Mouse (Mus musculus) gastrocnemius, adult 2 months (tissue): ENCODE data around the gene Slc38a11. TPM values are rescaled to one million over a fixed set of nuclear protein-coding genes. Genes with fewer than 3 reads are reported as not detected.

Source experiments
- DNase-seq: peaks from one replicate; pipeline ENCODE4 v3.0.0; 2022
- H3K27ac ChIP-seq: fragments of 200-600 bp; 2 replicates; pipeline ENCODE4 v1.8.1; 2022; ENCODE audit warnings: mild to moderate bottlenecking
- H3K4me3 ChIP-seq: fragments of 200-600 bp; 2 replicates; pipeline ENCODE4 v1.8.1; 2022; ENCODE audit warnings: mild to moderate bottlenecking, moderate library complexity
- CTCF ChIP-seq: fragments of 200-600 bp; IDR thresholded peaks from 2 replicates; pipeline ENCODE4 v1.8.1; 2022; ENCODE audit warnings: antibody characterized with exemption, mild to moderate bottlenecking, moderate library complexity
- intact Hi-C: fragments of 180-260 bp; cut with DNase I; formaldehyde crosslinking; loops from one replicate; pipeline ENCODE4 v1.15.1; 2025
- total RNA-seq, 2 experiments: library from RNA; stranded (reverse); gene quantifications; 2 replicates each; pipeline ENCODE4 v1.2.3; 2021

Slc38a11 gene
- total RNA-seq, 2 experiments from 2014 or later: 0.61 to 0.89 TPM

DNA sequence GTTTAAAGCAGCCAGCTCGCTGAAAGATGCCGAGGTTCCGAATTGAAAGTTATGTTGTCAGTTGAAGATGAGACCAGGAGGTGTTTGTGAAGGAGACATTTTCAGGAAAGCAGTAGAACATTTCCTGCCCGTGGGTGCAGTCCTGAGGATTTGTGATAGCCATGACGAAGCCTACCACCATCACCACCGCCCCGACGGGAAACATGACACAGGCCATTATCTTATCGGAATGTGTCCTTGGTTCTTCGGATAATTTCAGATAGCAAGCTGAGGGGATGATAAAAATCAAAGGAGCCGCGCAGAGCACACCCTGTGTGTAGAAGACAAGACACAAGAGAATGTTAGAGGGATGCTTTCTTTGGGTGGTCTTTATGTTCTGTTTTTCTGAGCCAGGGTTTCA, 47.1 kb downstream of the Slc38a11 start:
- intact Hi-C loops: no loop called here
- H3K4me3 ChIP-seq: no peak overlapping the region
- no peak overlapping the region for H3K27ac ChIP-seq
- TF ChIP-seq CTCF: no peak
- DNase-seq: no peak

GRCm38 (mm10) chr2:65311250-65311649, 52.6 kb downstream of the Slc38a11 start:
- H3K27ac ChIP-seq: no peak overlapping the region
- no peak overlapping the region for H3K4me3 ChIP-seq
- no peak for TF ChIP-seq CTCF
- intact Hi-C loops: no loop called here
- no peak for DNase-seq

DNA sequence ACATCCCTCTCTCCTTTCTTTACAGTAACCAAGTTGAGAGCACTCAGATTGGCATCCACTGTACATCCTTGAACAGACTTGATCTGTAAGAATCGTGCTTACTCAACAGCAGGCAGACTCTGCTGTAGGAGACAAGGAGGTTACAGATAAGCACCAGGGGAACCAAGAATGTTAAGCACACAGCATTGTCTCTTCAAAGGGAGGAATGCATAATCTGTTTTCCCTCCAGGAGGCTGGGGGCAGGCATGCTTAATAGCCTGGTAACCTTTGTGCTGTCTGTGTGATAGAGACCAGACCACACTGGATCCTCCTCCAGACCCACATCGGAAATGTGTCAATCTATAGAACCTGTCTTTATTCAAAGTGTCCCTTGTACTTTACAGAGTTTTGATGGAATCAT, 67.3 kb downstream of the Slc38a11 start:
- TF ChIP-seq CTCF: no peak
- no peak overlapping the region for H3K4me3 ChIP-seq
- no peak for DNase-seq
- intact Hi-C loops: no loop called here
- no peak overlapping the region for H3K27ac ChIP-seq

- Histone ChIP-seq H3K4me3 (0 out of 2 replicates have a peak overlapping the region, but pooled peaks have one; percentile 13), H3K27ac (no peak overlapping the region)
- intact Hi-C loops: no loop called here
- peak; percentile 39 for DNase-seq
- TF ChIP-seq CTCF: no peak
Observed at GRCm38 (mm10) chr2:65294092-65294491, 69.7 kb downstream of the Slc38a11 start.

GRCm38 (mm10) chr2:65293411-65293810, 70.4 kb downstream of the Slc38a11 start:
- no peak for TF ChIP-seq CTCF
- intact Hi-C loops: no loop called here
- Histone ChIP-seq H3K27ac (no peak overlapping the region), H3K4me3 (no peak overlapping the region)
- DNase-seq: peak; percentile 29

- intact Hi-C loops: no loop called here
- H3K4me3 ChIP-seq: no peak overlapping the region
- TF ChIP-seq CTCF: no peak
- no peak for DNase-seq
- no peak overlapping the region for H3K27ac ChIP-seq
Observed at GRCm38 (mm10) chr2:65289721-65290120, 74.1 kb downstream of the Slc38a11 start.

- no peak for DNase-seq
- Histone ChIP-seq H3K4me3 (no peak overlapping the region), H3K27ac (no peak overlapping the region)
- TF ChIP-seq CTCF: no peak
- intact Hi-C loops: no loop called here
Observed at GRCm38 (mm10) chr2:65288696-65289095, 75.1 kb downstream of the Slc38a11 start.

GRCm38 (mm10) chr2:65285380-65285779, 78.5 kb downstream of the Slc38a11 start:
- intact Hi-C loops: no loop called here
- DNase-seq: no peak
- Histone ChIP-seq H3K27ac (no peak overlapping the region), H3K4me3 (no peak overlapping the region)
- no peak for TF ChIP-seq CTCF

DNA sequence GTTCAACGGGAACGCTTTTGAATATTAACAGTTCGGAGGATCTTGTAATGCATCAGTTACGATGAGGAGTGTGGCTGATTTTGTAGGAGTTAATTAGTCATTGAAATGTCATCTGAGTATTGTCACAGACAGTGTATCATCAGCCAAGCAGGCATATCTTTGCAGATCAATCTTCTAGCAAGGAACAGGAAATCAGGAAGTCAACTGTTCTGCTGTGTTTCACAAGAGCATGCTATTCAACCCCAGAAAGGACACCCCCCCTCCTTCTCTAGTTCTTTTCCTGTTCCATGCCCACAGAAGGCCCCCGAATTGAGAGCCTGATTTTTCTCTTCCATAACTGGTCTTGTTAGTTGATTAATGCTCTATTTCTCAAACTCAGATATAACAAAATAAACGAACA, 80.9 kb downstream of the Slc38a11 start:
- Histone ChIP-seq H3K27ac (no peak overlapping the region), H3K4me3 (no peak overlapping the region)
- DNase-seq: no peak
- intact Hi-C loops: no loop called here
- TF ChIP-seq CTCF: no peak

DNA sequence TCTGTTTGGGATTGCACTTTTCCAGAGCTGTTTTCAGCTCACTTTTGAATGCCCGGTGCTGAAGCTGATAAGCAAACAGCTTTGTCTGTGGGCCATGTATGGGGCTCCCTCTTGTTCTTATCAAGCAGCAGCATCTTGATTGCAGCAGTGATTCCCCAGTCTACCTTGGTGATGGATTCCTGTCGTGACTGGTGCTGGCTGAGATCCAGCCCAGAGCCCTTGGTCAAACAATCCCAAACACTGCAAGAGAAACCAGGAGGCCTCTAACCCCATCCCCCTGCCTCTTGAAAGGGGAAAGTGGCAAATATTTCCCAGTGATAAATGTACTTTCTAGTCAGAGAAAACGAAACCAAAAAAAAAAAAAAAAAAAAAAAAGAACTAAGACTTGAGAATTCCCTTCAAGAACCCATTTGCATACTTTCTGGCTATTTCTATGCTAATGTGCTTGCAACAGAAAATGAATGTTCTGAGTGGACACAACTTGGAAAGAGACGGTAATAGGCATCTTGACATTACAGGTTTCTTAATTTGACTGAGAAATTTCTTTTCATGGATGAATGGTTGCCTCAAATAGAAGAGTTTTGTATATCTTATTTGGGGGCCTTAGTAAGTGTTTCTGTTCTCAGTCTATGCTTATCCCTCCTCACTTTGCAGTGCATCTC, 84.7 kb downstream of the Slc38a11 start:
- TF ChIP-seq CTCF: no peak
- Histone ChIP-seq H3K4me3 (no peak overlapping the region), H3K27ac (no peak overlapping the region)
- intact Hi-C loops: no loop called here
- DNase-seq: no peak

DNA sequence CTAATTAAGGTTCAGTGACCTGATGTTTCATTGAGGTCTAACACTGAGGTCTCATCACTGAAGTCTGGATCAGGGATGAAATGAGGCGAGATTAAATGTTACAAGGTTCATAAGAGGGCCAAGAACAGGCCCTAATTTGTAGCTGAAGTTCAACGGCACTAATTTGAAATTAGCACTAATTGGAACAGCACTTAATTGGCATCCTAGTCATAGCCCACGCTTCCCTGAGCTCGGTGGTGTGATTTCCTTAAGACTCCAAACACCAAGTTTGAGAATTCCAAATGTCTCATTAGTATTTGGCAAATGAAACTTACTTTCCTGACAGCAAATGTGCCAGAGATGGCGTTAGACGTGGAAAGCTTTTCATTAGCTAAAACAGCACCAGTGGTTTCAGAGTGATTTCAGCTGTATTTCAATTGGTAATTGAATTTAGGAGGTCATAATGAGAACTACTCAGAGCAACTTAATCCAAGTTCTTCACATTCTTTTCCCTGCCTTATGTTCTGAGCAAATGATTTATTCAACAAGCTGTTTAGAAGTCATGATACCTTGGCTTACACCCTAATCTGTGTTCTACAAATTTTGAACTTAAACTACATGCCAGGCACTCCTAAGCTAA, 88.3 kb downstream of the Slc38a11 start:
- Histone ChIP-seq H3K27ac (no peak overlapping the region), H3K4me3 (no peak overlapping the region)
- intact Hi-C loops: no loop called here
- no peak for TF ChIP-seq CTCF
- DNase-seq: no peak

DNA sequence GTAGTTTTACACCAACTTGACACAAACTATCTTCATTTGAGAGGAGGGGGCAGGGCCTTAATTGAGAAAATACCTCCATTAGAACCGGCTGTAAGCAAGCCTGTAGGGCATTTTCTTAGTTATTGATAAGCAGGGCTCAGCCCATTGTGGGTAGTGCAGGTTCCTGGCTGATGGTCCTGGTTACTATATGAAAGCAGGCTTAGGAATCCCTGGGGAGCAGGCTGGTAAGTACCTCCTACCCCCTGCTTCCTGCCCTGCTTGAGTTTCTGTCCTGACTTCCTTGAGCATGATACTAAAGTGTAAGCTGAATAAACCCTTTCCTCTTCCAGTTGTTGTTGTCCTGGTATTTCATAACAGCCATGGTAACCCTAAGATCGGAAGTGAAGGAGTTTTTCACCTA, 89.9 kb downstream of the Slc38a11 start:
- no peak for DNase-seq
- no peak overlapping the region for H3K27ac ChIP-seq
- no peak overlapping the region for H3K4me3 ChIP-seq

DNA sequence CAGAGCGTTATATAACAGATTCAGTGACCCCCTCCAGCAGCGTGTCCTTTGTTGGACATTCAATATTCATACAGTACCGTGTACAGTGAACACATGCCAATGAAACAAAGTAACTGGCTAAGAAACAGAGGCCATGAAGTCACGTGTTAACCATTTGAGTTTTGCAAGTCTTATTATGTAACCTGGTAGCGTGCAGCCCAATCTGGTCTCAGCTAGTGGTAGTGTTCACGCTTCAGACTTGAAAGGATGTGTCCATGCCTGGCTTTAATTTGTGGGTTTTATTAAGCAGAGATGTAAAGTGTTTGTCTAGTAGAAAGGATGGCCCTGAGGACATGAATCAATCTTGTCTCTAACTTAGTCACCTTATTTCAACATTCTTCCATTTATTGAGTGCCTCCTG, 95.1 kb downstream of the Slc38a11 start:
- no peak for DNase-seq
- no peak for TF ChIP-seq CTCF
- intact Hi-C loops: no loop called here
- Histone ChIP-seq H3K27ac (no peak overlapping the region), H3K4me3 (no peak overlapping the region)

More for the DNA sequence above, 89.9 kb downstream of the Slc38a11 start:
- no peak for TF ChIP-seq CTCF
- intact Hi-C loops: no loop called here

GRCm38 (mm10) chr2:65267834-65268233, 96.0 kb downstream of the Slc38a11 start:
- Histone ChIP-seq H3K4me3 (no peak overlapping the region), H3K27ac (no peak overlapping the region)
- intact Hi-C loops: no loop called here
- DNase-seq: no peak
- TF ChIP-seq CTCF: no peak
